Mouse (Mus musculus) cerebellum, adult (tissue): ENCODE results near the gene Tas2r140.

ENCODE experiments used
- ATAC-seq: cut with Nextera tagmentation; 2 replicates; pipeline ENCODE4 v1.9.2; 2017; ENCODE audit warnings: mild to moderate bottlenecking, moderate library complexity, mixed read lengths; ENCODE audit not compliant: insufficient number of reproducible peaks, low FRiP score, low TSS enrichment

The Tas2r140 gene

DNA sequence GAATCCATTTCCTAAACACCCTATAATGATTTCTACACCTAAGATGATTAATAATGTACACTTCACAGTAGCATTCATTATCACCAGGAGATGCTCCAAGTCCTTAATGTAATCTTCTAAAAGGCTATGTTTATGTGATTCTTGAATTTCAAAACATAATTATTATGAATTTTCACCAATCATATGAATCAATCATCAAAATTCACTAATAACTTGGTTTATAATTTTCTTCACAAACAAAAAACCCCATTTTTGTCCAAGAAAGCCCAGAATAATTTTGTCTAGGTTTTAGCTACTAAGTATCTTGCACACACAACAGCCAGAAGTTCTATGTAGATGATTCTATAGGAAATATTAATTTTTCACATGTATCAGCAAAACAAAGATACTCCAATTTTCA lies at the start of gene Tas2r140:
Tas2r140 (minus strand) TSS at position 101 of the 400 bp plus-strand sequence.
- no peak for ATAC-seq

DNA sequence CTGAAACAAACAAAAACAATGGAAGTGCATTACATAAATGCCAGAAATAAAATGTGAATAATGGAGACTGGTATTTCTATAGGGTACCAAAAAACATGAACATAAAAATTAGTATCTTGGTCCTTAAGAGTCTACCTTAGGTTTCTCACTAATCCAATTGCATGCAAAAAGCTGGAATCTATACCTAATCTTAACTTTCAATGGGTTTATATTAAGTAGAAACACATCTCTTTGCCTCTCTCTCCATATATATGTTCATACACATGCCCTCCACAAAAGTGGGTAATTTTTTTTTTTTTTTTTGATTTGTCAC lies 48.9 kb upstream of the Tas2r140 start, which contains the start of gene Smim10l1:
Smim10l1 (plus strand) TSS at position 301 of the 313 bp plus-strand sequence.
- ATAC-seq, result no peak

DNA sequence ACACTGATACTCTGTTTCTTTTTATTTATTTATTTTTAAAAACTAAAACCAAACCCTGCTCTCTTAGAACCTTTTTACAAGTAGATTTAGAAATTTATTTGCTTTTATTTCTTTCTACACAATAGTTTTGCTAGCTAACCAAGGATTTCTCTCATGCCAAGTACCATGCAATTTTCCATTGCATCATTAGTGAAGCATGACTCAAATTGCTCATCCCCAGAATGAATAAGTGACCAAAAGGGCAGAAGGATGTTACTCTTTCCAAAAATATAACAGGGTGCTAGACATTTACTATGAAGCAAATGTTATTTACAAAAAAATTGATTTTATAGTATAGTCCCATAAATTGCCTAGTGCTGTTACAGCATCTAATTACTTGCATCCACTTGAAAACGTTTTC lies 46.8 kb upstream of the Tas2r140 start:
- no peak for ATAC-seq

DNA sequence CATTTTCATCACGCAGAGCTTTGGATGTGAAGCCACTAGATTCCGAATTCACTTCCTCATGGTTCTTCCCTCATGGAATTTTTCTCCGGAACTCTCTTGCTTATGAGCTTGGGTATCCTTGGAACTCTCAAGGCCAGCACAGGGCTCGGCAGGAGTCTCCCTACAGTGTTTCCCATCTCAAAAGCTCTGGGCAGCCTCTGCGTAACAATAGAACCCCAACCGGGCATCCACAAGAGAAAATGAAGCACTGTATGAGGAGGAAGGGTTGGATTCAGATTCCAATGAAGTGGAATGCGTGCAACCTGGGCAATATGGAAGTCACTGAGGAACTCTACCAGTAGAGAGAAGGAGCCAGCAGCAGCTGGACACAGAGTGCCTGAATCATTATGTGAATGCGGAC lies 36.6 kb upstream of the Tas2r140 start:
- ATAC-seq, result no peak

DNA sequence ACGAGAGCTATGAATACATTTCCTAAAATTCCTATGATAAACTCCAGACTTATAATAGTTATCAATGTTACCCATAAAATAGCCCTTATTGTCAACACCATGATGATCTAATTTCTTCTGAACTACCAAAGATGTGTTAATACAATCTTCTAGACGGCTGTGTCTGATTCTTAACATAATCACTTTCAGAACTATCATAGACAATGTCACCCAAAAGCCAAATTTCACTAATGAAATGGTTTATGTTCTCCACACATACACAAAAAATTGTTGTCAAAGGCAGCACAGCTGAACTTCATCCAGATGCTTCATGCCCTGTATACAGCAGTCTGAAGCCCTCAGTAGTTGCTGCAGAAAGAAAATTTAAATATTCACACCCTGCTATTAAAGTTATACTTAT lies 18.6 kb downstream of the Tas2r140 start, which contains the start of gene Tas2r103:
Tas2r103 (minus strand) TSS at position 101 of the 400 bp plus-strand sequence.
- ATAC-seq, result no peak
